Mouse (Mus musculus): Measurements from ENCODE around the gene Kcnj6.

Gene Kcnj6

GRCm38 (mm10) chr16:94994148-94994547, 3.4 kb downstream of the Kcnj6 start:
- Histone ChIP-seq H3K36me3 (ENCODE audit: insufficient read depth, low read length) (no peaks in the 10 kb centered on the region), H3K4me1 (replicated peaks; ENCODE audit: low read depth, low read length) (peaks cover 22% of the 10 kb centered on the region), H3K27me3 (ENCODE audit: insufficient read depth, low read length) (peaks cover 51% of the 10 kb centered on the region), H3K4me3 (replicated peaks; ENCODE audit: low read length) (no peak overlapping the region), H3K9me3 (ENCODE audit: low read length) (no peaks in the 10 kb centered on the region)
- TF ChIP-seq POU5F1 (IDR thresholded peaks at IDR 0.05; ENCODE audit: borderline replicate concordance, low read length) (no peak), NANOG (IDR thresholded peaks at IDR 0.05; ENCODE audit: borderline replicate concordance, low read length) (no peak), CTCF (conservative IDR thresholded peaks at IDR 0.05; ENCODE audit: low read length) (no peak)

- H3K4me3 ChIP-seq (replicated peaks; ENCODE audit: low read length) = no peak overlapping the region
- H3K4me1 ChIP-seq (replicated peaks; ENCODE audit: low read depth, low read length) = no peaks in the 10 kb centered on the region
- H3K27me3 ChIP-seq (ENCODE audit: insufficient read depth, low read length) = peaks cover 17% of the 10 kb centered on the region
- H3K36me3 ChIP-seq (ENCODE audit: insufficient read depth, low read length) = no peaks in the 10 kb centered on the region
- H3K9me3 ChIP-seq (ENCODE audit: low read length) = no peaks in the 10 kb centered on the region
- TF ChIP-seq CTCF (conservative IDR thresholded peaks at IDR 0.05; ENCODE audit: low read length) (no peak), POU5F1 (IDR thresholded peaks at IDR 0.05; ENCODE audit: borderline replicate concordance, low read length) (no peak), NANOG (IDR thresholded peaks at IDR 0.05; ENCODE audit: borderline replicate concordance, low read length) (no peak)
These were observed 7.4 kb downstream of the Kcnj6 start for GRCm38 (mm10) chr16:94990114-94990513.

GRCm38 (mm10) chr16:94986731-94987130, 10.8 kb downstream of the Kcnj6 start:
- Histone ChIP-seq H3K4me3 (replicated peaks; ENCODE audit: low read length) (no peak overlapping the region), H3K27me3 (ENCODE audit: insufficient read depth, low read length) (0 out of 2 replicates have a peak, but pooled peaks cover 8% of the 10 kb centered on the region), H3K36me3 (ENCODE audit: insufficient read depth, low read length) (no peaks in the 10 kb centered on the region), H3K4me1 (replicated peaks; ENCODE audit: low read depth, low read length) (no peaks in the 10 kb centered on the region), H3K9me3 (ENCODE audit: low read length) (no peaks in the 10 kb centered on the region)
- TF ChIP-seq POU5F1 (IDR thresholded peaks at IDR 0.05; ENCODE audit: borderline replicate concordance, low read length) (no peak), NANOG (IDR thresholded peaks at IDR 0.05; ENCODE audit: borderline replicate concordance, low read length) (no peak), CTCF (conservative IDR thresholded peaks at IDR 0.05; ENCODE audit: low read length) (no peak)

- H3K27me3 ChIP-seq (ENCODE audit: insufficient read depth, low read length) = 0 out of 2 replicates have a peak, but pooled peaks cover 7% of the 10 kb centered on the region
- no peaks in the 10 kb centered on the region for H3K9me3 ChIP-seq (ENCODE audit: low read length)
- H3K4me3 ChIP-seq (replicated peaks; ENCODE audit: low read length) = no peak overlapping the region
- no peak for TF ChIP-seq NANOG (IDR thresholded peaks at IDR 0.05; ENCODE audit: borderline replicate concordance, low read length)
- no peak for TF ChIP-seq POU5F1 (IDR thresholded peaks at IDR 0.05; ENCODE audit: borderline replicate concordance, low read length)
- no peak for TF ChIP-seq CTCF (conservative IDR thresholded peaks at IDR 0.05; ENCODE audit: low read length)
- no peaks in the 10 kb centered on the region for H3K36me3 ChIP-seq (ENCODE audit: insufficient read depth, low read length)
- H3K4me1 ChIP-seq (replicated peaks; ENCODE audit: low read depth, low read length) = no peaks in the 10 kb centered on the region
These were observed 13.2 kb downstream of the Kcnj6 start for GRCm38 (mm10) chr16:94984263-94984662.

- H3K27me3 ChIP-seq (ENCODE audit: insufficient read depth, low read length) = 0 out of 2 replicates have a peak, but pooled peaks cover 7% of the 10 kb centered on the region
- H3K4me1 ChIP-seq (replicated peaks; ENCODE audit: low read depth, low read length) = no peaks in the 10 kb centered on the region
- H3K4me3 ChIP-seq (replicated peaks; ENCODE audit: low read length) = no peak overlapping the region
- no peak for TF ChIP-seq CTCF (conservative IDR thresholded peaks at IDR 0.05; ENCODE audit: low read length)
- no peak for TF ChIP-seq NANOG (IDR thresholded peaks at IDR 0.05; ENCODE audit: borderline replicate concordance, low read length)
- TF ChIP-seq POU5F1 (IDR thresholded peaks at IDR 0.05; ENCODE audit: borderline replicate concordance, low read length) = no peak
- no peaks in the 10 kb centered on the region for H3K9me3 ChIP-seq (ENCODE audit: low read length)
- no peaks in the 10 kb centered on the region for H3K36me3 ChIP-seq (ENCODE audit: insufficient read depth, low read length)
These were observed 17.1 kb downstream of the Kcnj6 start for GRCm38 (mm10) chr16:94980374-94980773.

GRCm38 (mm10) chr16:94979499-94979898, 18.0 kb downstream of the Kcnj6 start:
- H3K9me3 ChIP-seq (ENCODE audit: low read length) = no peaks in the 10 kb centered on the region
- no peaks in the 10 kb centered on the region for H3K4me1 ChIP-seq (replicated peaks; ENCODE audit: low read depth, low read length)
- no peak overlapping the region for H3K4me3 ChIP-seq (replicated peaks; ENCODE audit: low read length)
- H3K27me3 ChIP-seq (ENCODE audit: insufficient read depth, low read length) = 0 out of 2 replicates have a peak, but pooled peaks cover 7% of the 10 kb centered on the region
- TF ChIP-seq NANOG (IDR thresholded peaks at IDR 0.05; ENCODE audit: borderline replicate concordance, low read length) (no peak), CTCF (conservative IDR thresholded peaks at IDR 0.05; ENCODE audit: low read length) (no peak), POU5F1 (IDR thresholded peaks at IDR 0.05; ENCODE audit: borderline replicate concordance, low read length) (no peak)
- no peaks in the 10 kb centered on the region for H3K36me3 ChIP-seq (ENCODE audit: insufficient read depth, low read length)

- H3K36me3 ChIP-seq (ENCODE audit: insufficient read depth, low read length) = no peaks in the 10 kb centered on the region
- H3K4me3 ChIP-seq (replicated peaks; ENCODE audit: low read length) = no peak overlapping the region
- TF ChIP-seq POU5F1 (IDR thresholded peaks at IDR 0.05; ENCODE audit: borderline replicate concordance, low read length) = no peak
- no peak for TF ChIP-seq NANOG (IDR thresholded peaks at IDR 0.05; ENCODE audit: borderline replicate concordance, low read length)
- TF ChIP-seq CTCF (conservative IDR thresholded peaks at IDR 0.05; ENCODE audit: low read length) = no peak
- no peaks in the 10 kb centered on the region for H3K9me3 ChIP-seq (ENCODE audit: low read length)
- peaks cover 36% of the 10 kb centered on the region for H3K4me1 ChIP-seq (replicated peaks; ENCODE audit: low read depth, low read length)
- H3K27me3 ChIP-seq (ENCODE audit: insufficient read depth, low read length) = no peaks in the 10 kb centered on the region
These were observed 25.2 kb downstream of the Kcnj6 start for GRCm38 (mm10) chr16:94972080-94972855.

GRCm38 (mm10) chr16:94968941-94969340, 28.6 kb downstream of the Kcnj6 start:
- TF ChIP-seq NANOG (IDR thresholded peaks at IDR 0.05; ENCODE audit: borderline replicate concordance, low read length) = no peak
- no peak for TF ChIP-seq CTCF (conservative IDR thresholded peaks at IDR 0.05; ENCODE audit: low read length)
- no peak for TF ChIP-seq POU5F1 (IDR thresholded peaks at IDR 0.05; ENCODE audit: borderline replicate concordance, low read length)

More at GRCm38 (mm10) chr16:94968941-94969340, 28.6 kb downstream of the Kcnj6 start:
- H3K27me3 ChIP-seq (ENCODE audit: insufficient read depth, low read length) = peaks cover 7% of the 10 kb centered on the region; the same call in 1 of the 2 replicates
- no peaks in the 10 kb centered on the region for H3K36me3 ChIP-seq (ENCODE audit: insufficient read depth, low read length)
- no peaks in the 10 kb centered on the region for H3K9me3 ChIP-seq (ENCODE audit: low read length)
- no peak overlapping the region for H3K4me3 ChIP-seq (replicated peaks; ENCODE audit: low read length)
- H3K4me1 ChIP-seq (replicated peaks; ENCODE audit: low read depth, low read length) = peaks cover 41% of the 10 kb centered on the region

Data from E14TG2a.4 (cell line).